Mouse (Mus musculus) kidney, embryonic 16.5 days (tissue): ENCODE data around the gene Kcng1. TPM values are rescaled to one million over a fixed set of nuclear protein-coding genes. Genes with fewer than 3 reads are reported as not detected.

Source experiments
- ATAC-seq: fragments of 200-750 bp; cut with Nextera tagmentation; 2 replicates; pipeline ENCODE4 v1.8.0; 2017; ENCODE audit warnings: moderate TSS enrichment; ENCODE audit not compliant: low FRiP score, low TSS enrichment
- H3K27ac ChIP-seq: fragments of 300-500 bp; sonication (generic); 2 replicates; pipeline ENCODE4 v1.5.1; 2014; ENCODE audit warnings: low read length
- H3K27me3 ChIP-seq: fragments of 300-500 bp; sonication (generic); 2 replicates; pipeline ENCODE4 v1.6.1; 2014; ENCODE audit warnings: low read length, control low read depth, mixed read lengths; ENCODE audit not compliant: insufficient read depth
- H3K36me3 ChIP-seq: fragments of 300-500 bp; sonication (generic); 2 replicates; pipeline ENCODE4 v1.6.1; 2014; ENCODE audit warnings: low read length, control low read depth, mixed read lengths; ENCODE audit not compliant: insufficient read depth
- H3K4me1 ChIP-seq: fragments of 300-500 bp; sonication (generic); 2 replicates; pipeline ENCODE4 v1.6.1; 2014; ENCODE audit warnings: low read length, control low read depth, mixed read lengths; ENCODE audit not compliant: insufficient read depth
- H3K4me2 ChIP-seq: fragments of 300-500 bp; sonication (generic); replicated peaks from 2 replicates; pipeline ENCODE4 v1.6.1; 2014; ENCODE audit warnings: low read depth, low read length
- H3K4me3 ChIP-seq: fragments of 300-500 bp; sonication (generic); 2 replicates; pipeline ENCODE4 v1.5.1; 2014; ENCODE audit warnings: mild to moderate bottlenecking, low read length
- H3K9ac ChIP-seq: fragments of 300-500 bp; sonication (generic); replicated peaks from 2 replicates; pipeline ENCODE4 v1.6.1; 2014; ENCODE audit warnings: low read length
- H3K9me3 ChIP-seq: fragments of 300-500 bp; sonication (generic); 2 replicates; pipeline ENCODE4 v1.6.1; 2016; ENCODE audit warnings: low read length, control low read depth
- WGBS: fragments of 180-500 bp; shearing (Covaris S2); extraction: QIAGEN DNeasy Blood & Tissue Kit; methylation state at CpG from one replicate; pipeline ENCODE4 v1.1.7; 2014; 5-methylcytosine and 5-hydroxymethylcytosine counted together
- polyA plus RNA-seq: library from polyadenylated mRNA; unstranded; fragments of >200 nt; fragmentation: Nextera tagmentation; extraction: Ambion mirVana; gene quantifications from 2 replicates; pipeline ENCODE4 v1.2.1, GENCODE M21; 2015

Gene Kcng1
- polyA plus RNA-seq, 1 experiment from 2014 or later, result 2.9 TPM

- Histone ChIP-seq H3K9me3 (no peaks in the 10 kb centered on the region), H3K4me2 (no peak overlapping the region), H3K4me3 (no peak overlapping the region), H3K36me3 (no peaks in the 10 kb centered on the region), H3K27ac (no peak overlapping the region), H3K9ac (no peak overlapping the region), H3K4me1 (peaks cover 14% of the 10 kb centered on the region), H3K27me3 (peaks cover 4% of the 10 kb centered on the region; the same call in 1 of the 2 replicates)
- no peak for ATAC-seq
- 85% methylated on average over 10 of the region's 10 CpGs for WGBS
These were observed 15.0 kb upstream of the Kcng1 start for GRCm38 (mm10) chr2:168296530-168296929.

DNA sequence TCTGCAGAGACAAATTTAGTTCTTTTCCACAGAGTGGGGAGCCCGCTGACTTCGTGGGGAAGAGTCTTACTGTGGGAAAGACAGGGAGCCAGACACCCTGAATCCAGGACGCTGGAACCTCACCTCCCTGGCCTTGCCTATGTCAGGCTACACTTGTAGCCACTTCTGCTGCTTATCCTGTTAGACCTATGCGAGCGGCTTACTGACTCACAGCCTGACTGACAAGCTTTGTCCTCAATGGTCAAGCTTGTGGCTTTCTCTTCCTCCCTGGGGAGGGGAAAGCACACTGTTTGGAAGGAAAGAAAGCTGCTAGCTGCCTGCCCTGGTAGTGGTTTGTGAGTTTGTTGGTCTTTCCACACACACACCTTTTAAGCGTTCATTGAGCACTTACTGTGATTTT is 11.0 kb upstream of the Kcng1 start:
- WGBS, result 20% methylated on average over 6 of the region's 6 CpGs
- Histone ChIP-seq H3K27ac (no peak overlapping the region), H3K9ac (no peak overlapping the region), H3K36me3 (no peaks in the 10 kb centered on the region), H3K4me1 (peaks cover 14% of the 10 kb centered on the region), H3K4me3 (no peak overlapping the region), H3K4me2 (no peak overlapping the region), H3K9me3 (peaks cover 4% of the 10 kb centered on the region; the same call in 1 of the 2 replicates), H3K27me3 (no peaks in the 10 kb centered on the region)
- ATAC-seq, result no peak

GRCm38 (mm10) chr2:168292041-168292440 is 10.5 kb upstream of the Kcng1 start:
- Histone ChIP-seq H3K9me3 (peaks cover 4% of the 10 kb centered on the region; the same call in 1 of the 2 replicates), H3K4me2 (no peak overlapping the region), H3K27ac (no peak overlapping the region), H3K36me3 (no peaks in the 10 kb centered on the region), H3K4me3 (no peak overlapping the region), H3K27me3 (no peaks in the 10 kb centered on the region), H3K4me1 (peaks cover 14% of the 10 kb centered on the region), H3K9ac (no peak overlapping the region)
- 2% methylated on average over 10 of the region's 10 CpGs for WGBS
- ATAC-seq, result peak; percentile 54

DNA sequence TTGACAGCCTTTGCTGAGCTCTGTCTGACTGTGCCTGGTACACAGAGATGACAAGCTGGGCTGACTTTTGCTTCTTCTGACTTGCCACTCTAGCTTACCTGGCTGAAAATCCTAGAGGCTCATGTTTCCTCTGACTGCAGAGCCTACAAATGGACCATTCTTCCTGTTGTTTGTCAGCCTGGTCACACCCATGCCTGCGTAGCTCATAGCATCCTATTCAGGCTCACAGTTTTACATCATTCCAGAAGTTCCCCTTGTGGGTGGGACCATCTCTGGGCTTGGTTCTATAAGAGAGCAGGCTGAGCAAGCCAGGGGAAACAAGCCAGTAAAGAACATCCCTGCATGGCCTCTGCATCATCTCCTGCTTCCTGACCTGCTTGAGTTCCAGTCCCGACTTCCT is 8.3 kb upstream of the Kcng1 start:
- Histone ChIP-seq H3K9ac (no peak overlapping the region), H3K27ac (no peak overlapping the region), H3K4me2 (no peak overlapping the region), H3K9me3 (peaks cover 4% of the 10 kb centered on the region; the same call in 1 of the 2 replicates), H3K36me3 (no peaks in the 10 kb centered on the region), H3K27me3 (no peaks in the 10 kb centered on the region), H3K4me1 (peaks cover 14% of the 10 kb centered on the region), H3K4me3 (no peak overlapping the region)
- ATAC-seq, result no peak
- whole genome bisulfite sequencing, result 76% methylated on average over 2 of the region's 2 CpGs

DNA sequence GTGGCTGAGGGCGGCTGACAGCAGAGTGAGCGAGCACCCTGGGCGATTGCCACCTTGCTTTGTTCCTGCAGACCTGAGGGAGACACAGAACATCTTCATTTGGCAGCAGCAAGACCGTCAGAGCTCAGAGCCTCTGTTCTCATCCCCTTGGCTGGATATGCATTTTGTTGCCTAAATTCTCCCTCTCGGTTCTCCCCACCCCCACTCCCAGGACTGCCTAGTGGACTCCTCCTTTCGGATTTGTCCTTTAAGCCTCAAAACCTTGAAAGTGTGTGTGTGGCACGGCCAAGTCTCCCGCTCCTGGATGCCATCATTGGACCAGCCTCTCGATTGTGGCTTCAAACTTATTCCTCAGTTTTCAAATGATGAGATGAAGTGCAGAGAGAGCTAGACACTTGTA is 7.5 kb upstream of the Kcng1 start:
- Histone ChIP-seq H3K27ac (no peak overlapping the region), H3K27me3 (0 out of 2 replicates have a peak, but pooled peaks cover 3% of the 10 kb centered on the region), H3K9ac (no peak overlapping the region), H3K9me3 (peaks cover 4% of the 10 kb centered on the region; the same call in 1 of the 2 replicates), H3K36me3 (no peaks in the 10 kb centered on the region), H3K4me3 (no peak overlapping the region), H3K4me2 (no peak overlapping the region), H3K4me1 (peaks cover 14% of the 10 kb centered on the region)
- WGBS, result 57% methylated on average over 9 of the region's 9 CpGs
- no peak for ATAC-seq

GRCm38 (mm10) chr2:168286987-168287386 is 5.5 kb upstream of the Kcng1 start:
- H3K9ac ChIP-seq, result no peak overlapping the region
- WGBS, result 29% methylated on average over 3 of the region's 3 CpGs
- peaks cover 6% of the 10 kb centered on the region for H3K4me1 ChIP-seq
- no peak overlapping the region for H3K27ac ChIP-seq
- no peak overlapping the region for H3K4me3 ChIP-seq
- H3K27me3 ChIP-seq, result peaks cover 14% of the 10 kb centered on the region
- no peak overlapping the region for H3K4me2 ChIP-seq
- H3K9me3 ChIP-seq, result peaks cover 4% of the 10 kb centered on the region; the same call in 1 of the 2 replicates
- no peaks in the 10 kb centered on the region for H3K36me3 ChIP-seq
- no peak for ATAC-seq

GRCm38 (mm10) chr2:168285143-168285542 is 3.6 kb upstream of the Kcng1 start:
- H3K36me3 ChIP-seq, result no peaks in the 10 kb centered on the region
- peaks cover 30% of the 10 kb centered on the region for H3K27me3 ChIP-seq
- peaks cover 17% of the 10 kb centered on the region for H3K4me1 ChIP-seq
- no peak overlapping the region for H3K9ac ChIP-seq
- 72% methylated on average over 6 of the region's 6 CpGs for WGBS
- ATAC-seq, result no peak
- H3K27ac ChIP-seq, result no peak overlapping the region
- H3K4me2 ChIP-seq, result no peak overlapping the region
- no peaks in the 10 kb centered on the region for H3K9me3 ChIP-seq
- no peak overlapping the region for H3K4me3 ChIP-seq

GRCm38 (mm10) chr2:168280729-168281581 is 581 bp downstream of the Kcng1 start:
- Histone ChIP-seq H3K9me3 (no peaks in the 10 kb centered on the region), H3K27me3 (peaks cover 62% of the 10 kb centered on the region)
- peak; percentile 87; the same call in 1 of the 2 replicates for ATAC-seq

GRCm38 (mm10) chr2:168274374-168274935 is 7.1 kb downstream of the Kcng1 start:
- Histone ChIP-seq H3K27me3 (peaks cover 55% of the 10 kb centered on the region), H3K27ac (no peak overlapping the region), H3K4me2 (no peak overlapping the region), H3K9ac (no peak overlapping the region), H3K4me1 (no peaks in the 10 kb centered on the region), H3K36me3 (no peaks in the 10 kb centered on the region), H3K9me3 (no peaks in the 10 kb centered on the region), H3K4me3 (no peak overlapping the region)
- ATAC-seq, result 0 out of 2 replicates have a peak, but pooled peaks have one; percentile 14
- WGBS, result 9% methylated on average over 11 of the region's 11 CpGs

More at GRCm38 (mm10) chr2:168280729-168281581, 581 bp downstream of the Kcng1 start:
- Histone ChIP-seq H3K9ac (peak overlapping the region; percentile 54), H3K36me3 (no peaks in the 10 kb centered on the region), H3K4me2 (peak overlapping the region; percentile 96), H3K4me3 (peak overlapping the region; percentile 58), H3K4me1 (peaks cover 17% of the 10 kb centered on the region), H3K27ac (no peak overlapping the region)
- 1% methylated on average over 61 of the region's 82 CpGs for WGBS

DNA sequence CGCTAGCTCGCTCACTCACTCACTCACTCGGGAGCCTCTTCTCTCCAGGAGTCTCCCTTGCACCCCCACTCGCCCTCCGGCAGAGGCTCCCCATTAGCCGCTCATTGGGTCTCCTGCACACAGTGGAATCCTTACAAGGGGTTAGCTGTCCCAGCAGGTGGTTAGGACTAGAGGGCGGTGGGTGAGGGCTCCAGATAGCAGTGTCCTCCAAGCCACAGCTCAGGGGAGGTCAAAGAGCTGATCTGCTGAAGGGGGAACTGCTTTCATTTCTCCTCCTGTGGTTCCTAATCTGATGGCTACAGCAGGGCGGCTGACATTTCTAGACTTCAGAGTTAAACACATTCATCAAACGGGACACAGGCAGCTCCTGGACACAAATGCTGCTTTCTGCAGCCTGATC is 8.1 kb downstream of the Kcng1 start:
- Histone ChIP-seq H3K4me3 (no peak overlapping the region), H3K4me2 (no peak overlapping the region), H3K4me1 (no peaks in the 10 kb centered on the region), H3K27ac (no peak overlapping the region), H3K9ac (no peak overlapping the region), H3K27me3 (peaks cover 46% of the 10 kb centered on the region), H3K36me3 (no peaks in the 10 kb centered on the region), H3K9me3 (no peaks in the 10 kb centered on the region)
- no peak for ATAC-seq
- 37% methylated on average over 9 of the region's 9 CpGs for WGBS
